Mouse (Mus musculus): Measurements from ENCODE around the gene Krt4.

- TF ChIP-seq CTCF (IDR thresholded peaks at IDR 0.05; ENCODE audit: borderline replicate concordance, extremely low read depth, insufficient read depth, insufficient read length) (peak; percentile 6; the same call in 1 of the 2 replicates), POLR2A (IDR thresholded peaks at IDR 0.05; ENCODE audit: borderline replicate concordance, extremely low read depth, insufficient read depth, insufficient read length, poor library complexity, severe bottlenecking) (no peak)
These were observed 22.1 kb downstream of the Krt4 start for GRCm38 (mm10) chr15:101902171-101903149.

Data from brain, embryonic 14.5 days (tissue).